Mouse (Mus musculus) hindbrain, embryonic 10.5 days (tissue): ENCODE measurements around the gene Dscam. TPM values are rescaled to one million over a fixed set of nuclear protein-coding genes. Genes with fewer than 3 reads are reported as not detected.

Experiments used
- DNase-seq: peaks from one replicate; pipeline ENCODE4 v3.0.0-alpha.2; 2017; ENCODE audit warnings: low spot score
- H3K27ac ChIP-seq: fragments of 300-500 bp; sonication (generic); 2 replicates; pipeline ENCODE4 v1.5.1; 2016; ENCODE audit warnings: mild to moderate bottlenecking, moderate library complexity
- H3K27me3 ChIP-seq: fragments of 300-500 bp; sonication (generic); 2 replicates; pipeline ENCODE4 v1.6.1; 2016; ENCODE audit warnings: mild to moderate bottlenecking; ENCODE audit not compliant: poor library complexity, insufficient read depth, severe bottlenecking
- H3K36me3 ChIP-seq: fragments of 300-500 bp; sonication (generic); 2 replicates; pipeline ENCODE4 v1.6.1; 2016; ENCODE audit warnings: mild to moderate bottlenecking, moderate library complexity
- H3K4me1 ChIP-seq: fragments of 300-500 bp; sonication (generic); replicated peaks from 2 replicates; pipeline ENCODE4 v1.6.1; 2016; ENCODE audit warnings: mild to moderate bottlenecking
- H3K4me3 ChIP-seq: fragments of 300-500 bp; sonication (generic); 2 replicates; pipeline ENCODE4 v1.5.1; 2016; ENCODE audit warnings: mild to moderate bottlenecking, moderate library complexity
- H3K9me3 ChIP-seq: fragments of 300-500 bp; sonication (generic); 2 replicates; pipeline ENCODE4 v1.6.1; 2016; ENCODE audit warnings: mild to moderate bottlenecking, moderate library complexity
- WGBS: fragments of 180-500 bp; shearing (Covaris S2); methylation state at CpG from one replicate; pipeline ENCODE4 v1.1.7; 2016; 5-methylcytosine and 5-hydroxymethylcytosine counted together
- polyA plus RNA-seq: library from polyadenylated mRNA; unstranded; fragments of >200 nt; fragmentation: Nextera tagmentation; extraction: Ambion mirVana; gene quantifications from 2 replicates; pipeline ENCODE4 v1.2.1, GENCODE M21; 2016

Gene Dscam
- polyA plus RNA-seq, 1 experiment from 2014 or later: 1.2 TPM

DNA sequence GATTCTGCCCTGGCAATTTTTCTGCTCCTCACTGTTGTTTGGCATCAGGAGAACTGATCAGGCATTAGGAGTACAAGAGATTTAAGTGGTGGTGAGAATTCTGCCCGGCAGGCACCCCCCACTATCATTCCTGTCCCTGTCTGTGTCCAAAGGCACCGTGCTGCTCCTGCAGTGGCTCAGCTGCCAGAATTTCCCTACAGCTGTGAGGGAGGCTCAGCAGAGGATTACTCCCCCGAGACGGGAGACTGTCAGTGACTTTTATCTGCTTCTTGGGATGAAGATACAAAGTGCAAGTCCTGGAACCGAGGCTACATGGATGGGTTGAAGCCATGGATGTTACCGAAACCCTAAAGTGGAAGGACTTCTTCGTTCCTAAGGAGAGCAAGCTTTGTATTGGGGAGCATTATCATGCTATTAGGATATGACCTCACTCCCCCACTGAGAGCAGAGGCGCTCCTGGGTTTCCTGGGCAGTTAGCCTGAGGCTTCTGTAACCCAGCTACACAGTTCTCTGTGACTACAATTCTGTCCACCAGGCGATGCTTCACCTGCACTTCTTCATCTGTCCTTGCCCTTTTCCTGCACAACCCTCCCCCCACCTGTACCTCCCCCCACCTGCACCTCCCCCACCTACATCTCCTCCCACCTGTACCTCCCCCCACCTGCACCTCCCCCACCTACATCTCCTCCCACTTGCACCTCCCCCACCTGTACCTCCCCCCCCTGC lies 412.8 kb downstream of the Dscam start:
- 3% methylated on average over 9 of the region's 9 CpGs for WGBS
- Histone ChIP-seq H3K4me3 (no peak overlapping the region), H3K9me3 (no peaks in the 10 kb centered on the region), H3K4me1 (peaks cover 38% of the 10 kb centered on the region), H3K36me3 (no peaks in the 10 kb centered on the region), H3K27ac (peak overlapping the region; percentile 13; the same call in 1 of the 2 replicates), H3K27me3 (no peaks in the 10 kb centered on the region)
- no peak for DNase-seq

DNA sequence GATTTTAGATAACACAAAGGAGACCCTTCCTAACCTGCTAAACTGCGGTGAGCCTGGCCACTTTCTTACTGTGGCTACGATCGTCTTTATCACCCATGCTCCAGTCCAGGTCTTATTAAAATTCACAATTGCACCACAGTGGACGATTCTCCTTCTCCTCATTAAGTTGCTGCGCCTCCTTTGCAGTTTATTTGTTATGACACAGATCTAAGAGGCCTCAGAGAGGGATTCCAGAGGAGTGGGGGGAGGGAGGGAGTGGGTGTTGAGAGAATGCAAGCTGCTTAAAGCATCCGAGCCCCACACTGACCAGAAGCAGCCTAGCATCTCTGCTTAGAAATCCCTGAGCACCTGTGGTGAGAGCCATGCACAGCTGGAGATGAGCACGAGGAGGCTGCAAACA lies 413.6 kb downstream of the Dscam start:
- Histone ChIP-seq H3K27me3 (no peaks in the 10 kb centered on the region), H3K4me3 (no peak overlapping the region), H3K27ac (no peak overlapping the region; the same call in 1 of the 2 replicates), H3K36me3 (no peaks in the 10 kb centered on the region), H3K4me1 (peaks cover 38% of the 10 kb centered on the region), H3K9me3 (no peaks in the 10 kb centered on the region)
- WGBS: 10% methylated on average over 7 of the region's 7 CpGs
- no peak for DNase-seq

DNA sequence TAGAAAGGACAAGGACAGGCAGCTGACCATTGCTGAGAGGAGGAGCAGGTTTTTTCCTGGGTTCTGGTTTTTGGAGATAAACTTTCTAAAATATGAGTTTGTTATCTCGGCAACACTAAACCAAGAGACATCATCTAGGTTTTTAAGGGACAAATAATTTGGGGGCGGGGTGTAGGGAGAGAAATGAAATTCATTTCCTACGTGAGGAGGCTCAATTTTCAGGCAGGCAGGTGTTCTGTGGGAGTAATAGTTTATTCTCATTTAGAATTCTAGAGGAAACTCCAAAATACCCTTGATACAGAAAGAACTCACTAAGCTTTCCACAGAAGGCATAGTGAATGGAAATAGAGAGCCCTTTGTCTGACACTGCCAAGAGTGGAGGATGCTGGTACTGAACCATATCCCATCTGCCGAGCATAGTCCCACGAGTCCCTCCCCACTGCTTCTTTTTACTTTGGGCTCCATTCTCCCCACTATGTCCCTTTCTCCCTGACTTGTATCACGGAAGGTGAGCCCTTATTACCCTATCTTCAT lies 415.5 kb downstream of the Dscam start:
- Histone ChIP-seq H3K36me3 (no peaks in the 10 kb centered on the region), H3K27ac (no peak overlapping the region), H3K4me1 (peaks cover 33% of the 10 kb centered on the region), H3K9me3 (no peaks in the 10 kb centered on the region), H3K27me3 (no peaks in the 10 kb centered on the region), H3K4me3 (no peak overlapping the region)
- DNase-seq: no peak
- 81% methylated on average over 6 of the region's 6 CpGs for WGBS

GRCm38 (mm10) chr16:96754381-96754780 lies 416.2 kb downstream of the Dscam start:
- Histone ChIP-seq H3K27ac (no peak overlapping the region), H3K4me3 (no peak overlapping the region), H3K27me3 (no peaks in the 10 kb centered on the region), H3K9me3 (no peaks in the 10 kb centered on the region), H3K36me3 (no peaks in the 10 kb centered on the region), H3K4me1 (peaks cover 37% of the 10 kb centered on the region)
- no peak for DNase-seq
- 43% methylated on average over 6 of the region's 6 CpGs for WGBS

DNA sequence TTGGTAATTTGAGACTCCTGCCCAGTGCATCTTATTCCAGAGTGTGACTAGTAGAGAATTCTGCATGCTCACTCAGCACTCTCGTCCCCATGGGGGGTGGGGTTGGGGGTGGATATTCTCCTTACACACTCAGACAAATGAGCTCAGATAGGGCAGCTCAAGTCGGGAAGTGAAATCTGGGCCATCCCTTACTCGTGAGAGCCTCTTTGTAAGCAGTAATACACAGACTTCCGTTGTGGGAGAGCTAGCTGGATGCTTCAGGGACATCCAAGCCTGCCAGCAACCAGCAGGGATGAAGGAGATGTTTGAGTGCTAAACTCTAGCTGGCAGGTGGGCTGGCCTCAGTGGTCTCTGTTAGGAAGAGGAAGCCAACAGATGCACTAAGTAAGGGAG lies 416.8 kb downstream of the Dscam start:
- DNase-seq: no peak
- Histone ChIP-seq H3K4me3 (no peak overlapping the region), H3K36me3 (no peaks in the 10 kb centered on the region), H3K27me3 (no peaks in the 10 kb centered on the region), H3K4me1 (peaks cover 37% of the 10 kb centered on the region), H3K9me3 (no peaks in the 10 kb centered on the region), H3K27ac (no peak overlapping the region)
- 30% methylated on average over 4 of the region's 4 CpGs for WGBS

- Histone ChIP-seq H3K4me1 (peaks cover 34% of the 10 kb centered on the region), H3K27me3 (no peaks in the 10 kb centered on the region), H3K4me3 (no peak overlapping the region), H3K36me3 (no peaks in the 10 kb centered on the region), H3K9me3 (no peaks in the 10 kb centered on the region), H3K27ac (no peak overlapping the region)
- no peak for DNase-seq
- 76% methylated on average over 2 of the region's 2 CpGs for whole genome bisulfite sequencing
Observed at GRCm38 (mm10) chr16:96753164-96753780, 417.3 kb downstream of the Dscam start.

- DNase-seq: no peak
- Histone ChIP-seq H3K4me1 (no peaks in the 10 kb centered on the region), H3K9me3 (no peaks in the 10 kb centered on the region), H3K36me3 (no peaks in the 10 kb centered on the region), H3K27me3 (no peaks in the 10 kb centered on the region), H3K4me3 (no peak overlapping the region), H3K27ac (no peak overlapping the region)
- 82% methylated on average over 5 of the region's 5 CpGs for WGBS
Observed at GRCm38 (mm10) chr16:96742475-96743255, 427.9 kb downstream of the Dscam start.

GRCm38 (mm10) chr16:96741336-96741735 lies 429.2 kb downstream of the Dscam start:
- no peak for DNase-seq
- no peaks in the 10 kb centered on the region for H3K9me3 ChIP-seq
- no peaks in the 10 kb centered on the region for H3K4me1 ChIP-seq
- H3K4me3 ChIP-seq: no peak overlapping the region
- no peak overlapping the region for H3K27ac ChIP-seq
- 98% methylated on average over 1 of the region's 1 CpGs for WGBS
- H3K27me3 ChIP-seq: no peaks in the 10 kb centered on the region
- H3K36me3 ChIP-seq: no peaks in the 10 kb centered on the region

- H3K4me1 ChIP-seq: no peaks in the 10 kb centered on the region
- no peak for DNase-seq
- no peak overlapping the region for H3K4me3 ChIP-seq
- WGBS: 84% methylated on average over 7 of the region's 7 CpGs
- H3K27me3 ChIP-seq: no peaks in the 10 kb centered on the region
- H3K9me3 ChIP-seq: no peaks in the 10 kb centered on the region
- no peaks in the 10 kb centered on the region for H3K36me3 ChIP-seq
- H3K27ac ChIP-seq: no peak overlapping the region
Observed at GRCm38 (mm10) chr16:96740073-96741055, 430.2 kb downstream of the Dscam start.

DNA sequence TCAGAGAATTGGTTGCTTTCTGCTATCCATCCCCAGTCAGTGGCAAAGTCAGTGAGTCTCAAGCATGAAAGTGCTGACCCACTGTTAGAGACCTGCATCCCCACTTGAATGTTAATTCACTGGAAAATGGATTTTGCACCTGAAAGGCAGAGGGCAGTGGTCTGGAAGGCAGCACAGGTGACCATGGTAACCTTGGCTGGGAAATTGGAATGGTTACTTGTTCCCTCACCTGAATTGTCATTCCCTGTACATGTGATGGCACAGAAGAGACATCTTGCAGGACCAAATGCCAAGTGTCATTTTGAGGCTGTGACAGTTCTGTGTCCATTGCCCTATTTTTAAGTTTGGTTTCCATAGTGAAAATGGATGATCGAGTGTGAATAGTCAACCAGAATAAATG lies 434.1 kb downstream of the Dscam start:
- Histone ChIP-seq H3K9me3 (no peaks in the 10 kb centered on the region), H3K27me3 (no peaks in the 10 kb centered on the region), H3K4me1 (no peaks in the 10 kb centered on the region), H3K4me3 (no peak overlapping the region), H3K27ac (no peak overlapping the region), H3K36me3 (no peaks in the 10 kb centered on the region)
- DNase-seq: no peak
- 90% methylated on average over 1 of the region's 1 CpGs for WGBS

- 72% methylated on average over 3 of the region's 3 CpGs for WGBS
- H3K27me3 ChIP-seq: no peaks in the 10 kb centered on the region
- no peak overlapping the region for H3K27ac ChIP-seq
- H3K9me3 ChIP-seq: no peaks in the 10 kb centered on the region
- no peaks in the 10 kb centered on the region for H3K36me3 ChIP-seq
- no peak for DNase-seq
- H3K4me3 ChIP-seq: no peak overlapping the region
- H3K4me1 ChIP-seq: peaks cover 7% of the 10 kb centered on the region
Observed at GRCm38 (mm10) chr16:96730881-96731280, 439.7 kb downstream of the Dscam start.
